Mouse (Mus musculus) intestine, embryonic 14.5 days (tissue): ENCODE measurements around the gene Insr. TPM values are rescaled to one million over a fixed set of nuclear protein-coding genes. Genes with fewer than 3 reads are reported as not detected.

Source experiments
- ATAC-seq: fragments of 200-750 bp; cut with Nextera tagmentation; replicated peaks from 2 replicates; pipeline ENCODE4 v1.8.0; 2017; ENCODE audit warnings: low read depth, moderate number of reproducible peaks, moderate TSS enrichment, moderate library complexity; ENCODE audit not compliant: low FRiP score, low TSS enrichment
- DNase-seq: peaks from one replicate; pipeline ENCODE4 v3.0.0-alpha.2; 2018; ENCODE audit warnings: low spot score
- H3K27ac ChIP-seq: fragments of 300-500 bp; sonication (generic); 2 replicates; pipeline ENCODE4 v1.5.1; 2014; ENCODE audit warnings: low read depth, mild to moderate bottlenecking, control low read depth
- H3K27me3 ChIP-seq: fragments of 300-500 bp; sonication (generic); replicated peaks from 2 replicates; pipeline ENCODE4 v1.6.1; 2014; ENCODE audit warnings: low read length, control low read depth; ENCODE audit not compliant: control insufficient read depth, insufficient read depth
- H3K36me3 ChIP-seq: fragments of 300-500 bp; sonication (generic); 2 replicates; pipeline ENCODE4 v1.6.1; 2014; ENCODE audit warnings: low read length, control low read depth; ENCODE audit not compliant: control insufficient read depth, insufficient read depth
- H3K4me1 ChIP-seq: fragments of 300-500 bp; sonication (generic); replicated peaks from 2 replicates; pipeline ENCODE4 v1.6.1; 2014; ENCODE audit warnings: low read length, control low read depth, mixed read lengths; ENCODE audit not compliant: control insufficient read depth, insufficient read depth
- H3K4me2 ChIP-seq: fragments of 300-500 bp; sonication (generic); 2 replicates; pipeline ENCODE4 v1.6.1; 2014; ENCODE audit warnings: low read length
- H3K4me3 ChIP-seq: fragments of 300-500 bp; sonication (generic); 2 replicates; pipeline ENCODE4 v1.5.1; 2014; ENCODE audit warnings: low read depth, low read length, control low read depth, mixed read lengths
- H3K9ac ChIP-seq: fragments of 300-500 bp; sonication (generic); 2 replicates; pipeline ENCODE4 v1.6.1; 2014; ENCODE audit warnings: mild to moderate bottlenecking, low read length
- H3K9me3 ChIP-seq: fragments of 300-500 bp; sonication (generic); 2 replicates; pipeline ENCODE4 v1.6.1; 2016; ENCODE audit warnings: low read length, control low read depth; ENCODE audit not compliant: control insufficient read depth
- WGBS: fragments of 180-500 bp; shearing (Covaris S2); extraction: QIAGEN DNeasy Blood & Tissue Kit; methylation state at CpG from one replicate; pipeline ENCODE4 v1.1.7; 2014; 5-methylcytosine and 5-hydroxymethylcytosine counted together
- polyA plus RNA-seq: library from polyadenylated mRNA; unstranded; fragments of >200 nt; fragmentation: Nextera tagmentation; extraction: Ambion mirVana; gene quantifications from 2 replicates; pipeline ENCODE4 v1.2.1, GENCODE M21; 2014

The Insr gene
- polyA plus RNA-seq, 1 experiment from 2014 or later: 41.0 TPM

GRCm38 (mm10) chr8:3280266-3280910 lies 971 bp upstream of the Insr start:
- ATAC-seq: no peak
- peaks cover 14% of the 10 kb centered on the region for H3K4me1 ChIP-seq
- H3K9me3 ChIP-seq: no peaks in the 10 kb centered on the region
- peak; percentile 64 for DNase-seq
- H3K4me3 ChIP-seq: no peak overlapping the region
- H3K4me2 ChIP-seq: peak overlapping the region; percentile 94
- H3K27ac ChIP-seq: no peak overlapping the region
- WGBS: 35% methylated on average over 11 of the region's 11 CpGs
- no peak overlapping the region for H3K9ac ChIP-seq
- H3K27me3 ChIP-seq: no peaks in the 10 kb centered on the region
- H3K36me3 ChIP-seq: no peaks in the 10 kb centered on the region

- Histone ChIP-seq H3K4me2 (peak overlapping the region; percentile 94), H3K27me3 (no peaks in the 10 kb centered on the region), H3K9me3 (no peaks in the 10 kb centered on the region), H3K4me1 (peaks cover 14% of the 10 kb centered on the region), H3K36me3 (no peaks in the 10 kb centered on the region), H3K4me3 (peak overlapping the region; percentile 85), H3K27ac (no peak overlapping the region), H3K9ac (peak overlapping the region; percentile 73)
- under 1% methylated on average over 16 of the region's 18 CpGs for WGBS
- no peak for ATAC-seq
- DNase-seq: no peak
Observed at GRCm38 (mm10) chr8:3279721-3280077, 282 bp upstream of the Insr start.

GRCm38 (mm10) chr8:3278181-3278820 lies 1.1 kb downstream of the Insr start:
- Histone ChIP-seq H3K4me3 (peak overlapping the region; percentile 85), H3K9ac (peak overlapping the region; percentile 73), H3K9me3 (no peaks in the 10 kb centered on the region), H3K4me2 (peak overlapping the region; percentile 94), H3K4me1 (peaks cover 14% of the 10 kb centered on the region), H3K36me3 (peaks cover 4% of the 10 kb centered on the region; the same call in 1 of the 2 replicates), H3K27ac (no peak overlapping the region), H3K27me3 (no peaks in the 10 kb centered on the region)
- ATAC-seq: no peak
- DNase-seq: peak; percentile 58
- WGBS: 28% methylated on average over 15 of the region's 15 CpGs

GRCm38 (mm10) chr8:3277266-3277665 lies 2.2 kb downstream of the Insr start:
- Histone ChIP-seq H3K4me1 (peaks cover 14% of the 10 kb centered on the region), H3K36me3 (peaks cover 4% of the 10 kb centered on the region; the same call in 1 of the 2 replicates), H3K9me3 (no peaks in the 10 kb centered on the region), H3K4me2 (peak overlapping the region; percentile 94), H3K27ac (no peak overlapping the region), H3K27me3 (no peaks in the 10 kb centered on the region), H3K9ac (no peak overlapping the region), H3K4me3 (no peak overlapping the region)
- ATAC-seq (no peak), DNase-seq (no peak)
- WGBS: 94% methylated on average over 9 of the region's 9 CpGs

GRCm38 (mm10) chr8:3276009-3276408 lies 3.4 kb downstream of the Insr start:
- H3K9me3 ChIP-seq: no peaks in the 10 kb centered on the region
- no peak for ATAC-seq
- no peak overlapping the region for H3K4me3 ChIP-seq
- no peaks in the 10 kb centered on the region for H3K27me3 ChIP-seq
- no peak overlapping the region for H3K9ac ChIP-seq
- H3K27ac ChIP-seq: no peak overlapping the region
- H3K4me1 ChIP-seq: peaks cover 14% of the 10 kb centered on the region
- DNase-seq: no peak
- no peak overlapping the region for H3K4me2 ChIP-seq
- H3K36me3 ChIP-seq: peaks cover 4% of the 10 kb centered on the region; the same call in 1 of the 2 replicates
- WGBS: 90% methylated on average over 8 of the region's 8 CpGs

GRCm38 (mm10) chr8:3275189-3275588 lies 4.2 kb downstream of the Insr start:
- Histone ChIP-seq H3K4me3 (no peak overlapping the region), H3K4me2 (no peak overlapping the region), H3K9me3 (no peaks in the 10 kb centered on the region), H3K9ac (no peak overlapping the region), H3K27me3 (no peaks in the 10 kb centered on the region), H3K36me3 (peaks cover 4% of the 10 kb centered on the region; the same call in 1 of the 2 replicates), H3K27ac (no peak overlapping the region), H3K4me1 (peaks cover 14% of the 10 kb centered on the region)
- 70% methylated on average over 5 of the region's 5 CpGs for WGBS
- no peak for DNase-seq
- no peak for ATAC-seq

GRCm38 (mm10) chr8:3273799-3274198 lies 5.6 kb downstream of the Insr start:
- H3K4me3 ChIP-seq: no peak overlapping the region
- H3K9me3 ChIP-seq: no peaks in the 10 kb centered on the region
- H3K27me3 ChIP-seq: no peaks in the 10 kb centered on the region
- H3K36me3 ChIP-seq: peaks cover 4% of the 10 kb centered on the region; the same call in 1 of the 2 replicates
- H3K27ac ChIP-seq: no peak overlapping the region
- WGBS: 95% methylated on average over 3 of the region's 3 CpGs
- H3K9ac ChIP-seq: no peak overlapping the region
- no peak overlapping the region for H3K4me2 ChIP-seq
- ATAC-seq (no peak), DNase-seq (peak; percentile 27)
- peaks cover 14% of the 10 kb centered on the region for H3K4me1 ChIP-seq

GRCm38 (mm10) chr8:3267449-3267761 lies 12.0 kb downstream of the Insr start:
- WGBS: 87% methylated on average over 3 of the region's 3 CpGs
- ATAC-seq (no peak), DNase-seq (no peak)
- H3K4me2 ChIP-seq: no peak overlapping the region
- H3K4me1 ChIP-seq: no peaks in the 10 kb centered on the region
- no peak overlapping the region for H3K4me3 ChIP-seq
- no peaks in the 10 kb centered on the region for H3K27me3 ChIP-seq
- no peaks in the 10 kb centered on the region for H3K9me3 ChIP-seq
- no peaks in the 10 kb centered on the region for H3K36me3 ChIP-seq
- H3K27ac ChIP-seq: no peak overlapping the region
- no peak overlapping the region for H3K9ac ChIP-seq
